Mouse (Mus musculus) limb, embryonic 13.5 days (tissue): ENCODE measurements around the gene Itpr3. TPM values are rescaled to one million over a fixed set of nuclear protein-coding genes. Genes with fewer than 3 reads are reported as not detected.
A peak's percentile ranks its signal among the peaks of the same experiment; 100 is the strongest.

ENCODE experiments used
- ATAC-seq: fragments of 200-750 bp; cut with Nextera tagmentation; 2 replicates; pipeline ENCODE4 v1.8.0; 2017; ENCODE audit warnings: low read depth, moderate number of reproducible peaks, moderate TSS enrichment; ENCODE audit not compliant: low FRiP score
- H3K27ac ChIP-seq: fragments of 300-500 bp; sonication (generic); 2 replicates; pipeline ENCODE4 v1.5.1; 2015; ENCODE audit warnings: inconsistent platforms, mild to moderate bottlenecking, moderate library complexity
- H3K27me3 ChIP-seq: fragments of 300-500 bp; sonication (generic); 2 replicates; pipeline ENCODE4 v1.6.1; 2015; ENCODE audit warnings: mild to moderate bottlenecking, inconsistent platforms
- H3K36me3 ChIP-seq: fragments of 300-500 bp; sonication (generic); 2 replicates; pipeline ENCODE4 v1.6.1; 2015; ENCODE audit warnings: inconsistent platforms, mild to moderate bottlenecking, moderate library complexity
- H3K4me1 ChIP-seq: fragments of 300-500 bp; sonication (generic); 2 replicates; pipeline ENCODE4 v1.6.1; 2015; ENCODE audit warnings: inconsistent platforms
- H3K4me2 ChIP-seq: fragments of 300-500 bp; sonication (generic); replicated peaks from 2 replicates; pipeline ENCODE4 v1.6.1; 2015; ENCODE audit warnings: inconsistent platforms, mild to moderate bottlenecking, moderate library complexity
- H3K4me3 ChIP-seq: fragments of 300-500 bp; sonication (generic); 2 replicates; pipeline ENCODE4 v1.5.1; 2015; ENCODE audit warnings: moderate library complexity, mild to moderate bottlenecking, inconsistent platforms
- H3K9ac ChIP-seq: fragments of 300-500 bp; sonication (generic); 2 replicates; pipeline ENCODE4 v1.6.1; 2015; ENCODE audit warnings: mild to moderate bottlenecking, inconsistent platforms
- H3K9me3 ChIP-seq: fragments of 300-500 bp; sonication (generic); 2 replicates; pipeline ENCODE4 v1.6.1; 2016; ENCODE audit warnings: inconsistent platforms
- WGBS: fragments of 180-500 bp; shearing (Covaris S2); methylation state at CpG from one replicate; pipeline ENCODE4 v1.1.7; 2015; 5-methylcytosine and 5-hydroxymethylcytosine counted together
- polyA plus RNA-seq: library from polyadenylated mRNA; unstranded; fragments of >200 nt; fragmentation: Nextera tagmentation; extraction: Ambion mirVana; gene quantifications from 2 replicates; pipeline ENCODE4 v1.2.1, GENCODE M21; 2015

The Itpr3 gene
- polyA plus RNA-seq, 1 experiment from 2014 or later, result 3.3 TPM

- Histone ChIP-seq H3K27ac (no peak overlapping the region), H3K9me3 (no peaks in the 10 kb centered on the region), H3K4me2 (no peak overlapping the region), H3K36me3 (no peaks in the 10 kb centered on the region; the same call in none of the 2 replicates), H3K9ac (no peak overlapping the region), H3K4me3 (no peak overlapping the region), H3K27me3 (0 out of 2 replicates have a peak, but pooled peaks cover 2% of the 10 kb centered on the region), H3K4me1 (peaks cover 64% of the 10 kb centered on the region)
- ATAC-seq, result no peak
- 25% methylated on average over 3 of the region's 3 CpGs for WGBS
Observed at GRCm38 (mm10) chr17:27134715-27135114, 77.6 kb downstream of the Itpr3 start.

- H3K4me2 ChIP-seq, result no peak overlapping the region
- 54% methylated on average over 9 of the region's 9 CpGs for WGBS
- no peaks in the 10 kb centered on the region for H3K36me3 ChIP-seq
- no peak overlapping the region for H3K9ac ChIP-seq
- no peak overlapping the region; the same call in 1 of the 2 replicates for H3K27ac ChIP-seq
- 0 out of 2 replicates have a peak, but pooled peaks cover 2% of the 10 kb centered on the region for H3K27me3 ChIP-seq
- ATAC-seq, result no peak
- no peak overlapping the region for H3K4me3 ChIP-seq
- H3K9me3 ChIP-seq, result no peaks in the 10 kb centered on the region
- H3K4me1 ChIP-seq, result peaks cover 55% of the 10 kb centered on the region
Observed at GRCm38 (mm10) chr17:27138396-27138795, 81.3 kb downstream of the Itpr3 start.

GRCm38 (mm10) chr17:27139304-27139703 lies 82.2 kb downstream of the Itpr3 start:
- no peak overlapping the region for H3K4me3 ChIP-seq
- H3K9me3 ChIP-seq, result no peaks in the 10 kb centered on the region
- H3K27me3 ChIP-seq, result 0 out of 2 replicates have a peak, but pooled peaks cover 2% of the 10 kb centered on the region
- H3K4me1 ChIP-seq, result peaks cover 62% of the 10 kb centered on the region
- 57% methylated on average over 7 of the region's 7 CpGs for WGBS
- H3K27ac ChIP-seq, result no peak overlapping the region; the same call in 1 of the 2 replicates
- 0 out of 2 replicates have a peak overlapping the region, but pooled peaks have one; percentile 13 for H3K9ac ChIP-seq
- ATAC-seq, result no peak
- no peak overlapping the region for H3K4me2 ChIP-seq
- H3K36me3 ChIP-seq, result no peaks in the 10 kb centered on the region

GRCm38 (mm10) chr17:27140262-27140661 lies 83.2 kb downstream of the Itpr3 start:
- no peak for ATAC-seq
- Histone ChIP-seq H3K4me3 (no peak overlapping the region), H3K4me1 (peaks cover 62% of the 10 kb centered on the region), H3K36me3 (no peaks in the 10 kb centered on the region), H3K9ac (no peak overlapping the region), H3K4me2 (no peak overlapping the region), H3K27me3 (0 out of 2 replicates have a peak, but pooled peaks cover 2% of the 10 kb centered on the region), H3K9me3 (no peaks in the 10 kb centered on the region), H3K27ac (no peak overlapping the region)
- WGBS, result 64% methylated on average over 9 of the region's 9 CpGs

GRCm38 (mm10) chr17:27141971-27142450 lies 84.9 kb downstream of the Itpr3 start:
- no peaks in the 10 kb centered on the region for H3K9me3 ChIP-seq
- no peak overlapping the region; the same call in 1 of the 2 replicates for H3K27ac ChIP-seq
- H3K9ac ChIP-seq, result no peak overlapping the region
- H3K4me1 ChIP-seq, result peaks cover 75% of the 10 kb centered on the region
- 38% methylated on average over 10 of the region's 10 CpGs for WGBS
- H3K4me2 ChIP-seq, result no peak overlapping the region
- H3K27me3 ChIP-seq, result no peaks in the 10 kb centered on the region
- no peaks in the 10 kb centered on the region for H3K36me3 ChIP-seq
- H3K4me3 ChIP-seq, result no peak overlapping the region
- peak; percentile 48; the same call in 1 of the 2 replicates for ATAC-seq

- Histone ChIP-seq H3K9ac (no peak overlapping the region), H3K9me3 (no peaks in the 10 kb centered on the region), H3K27ac (no peak overlapping the region), H3K4me1 (peaks cover 76% of the 10 kb centered on the region), H3K4me2 (no peak overlapping the region), H3K4me3 (no peak overlapping the region), H3K36me3 (no peaks in the 10 kb centered on the region), H3K27me3 (no peaks in the 10 kb centered on the region)
- no peak for ATAC-seq
- WGBS, result 59% methylated on average over 4 of the region's 4 CpGs
Observed at GRCm38 (mm10) chr17:27144152-27144551, 87.0 kb downstream of the Itpr3 start.

GRCm38 (mm10) chr17:27146323-27146923 lies 89.3 kb downstream of the Itpr3 start:
- H3K27ac ChIP-seq, result no peak overlapping the region
- peaks cover 71% of the 10 kb centered on the region for H3K4me1 ChIP-seq
- WGBS, result 4% methylated on average over 8 of the region's 8 CpGs
- H3K4me2 ChIP-seq, result peak overlapping the region; percentile 19
- no peaks in the 10 kb centered on the region for H3K9me3 ChIP-seq
- no peak for ATAC-seq
- no peak overlapping the region for H3K9ac ChIP-seq
- H3K4me3 ChIP-seq, result no peak overlapping the region
- H3K27me3 ChIP-seq, result no peaks in the 10 kb centered on the region; the same call in 1 of the 2 replicates
- no peaks in the 10 kb centered on the region for H3K36me3 ChIP-seq

GRCm38 (mm10) chr17:27150871-27151270 lies 93.8 kb downstream of the Itpr3 start:
- Histone ChIP-seq H3K9ac (peak overlapping the region; percentile 31; the same call in 1 of the 2 replicates), H3K4me1 (peaks cover 76% of the 10 kb centered on the region), H3K9me3 (no peaks in the 10 kb centered on the region), H3K27ac (no peak overlapping the region), H3K36me3 (no peaks in the 10 kb centered on the region), H3K4me3 (no peak overlapping the region), H3K27me3 (no peaks in the 10 kb centered on the region; the same call in 1 of the 2 replicates), H3K4me2 (no peak overlapping the region)
- WGBS, result 67% methylated on average over 7 of the region's 7 CpGs
- no peak for ATAC-seq

- no peaks in the 10 kb centered on the region for H3K9me3 ChIP-seq
- ATAC-seq, result no peak
- no peak overlapping the region for H3K9ac ChIP-seq
- no peak overlapping the region for H3K4me3 ChIP-seq
- WGBS, result 72% methylated on average over 8 of the region's 8 CpGs
- H3K27ac ChIP-seq, result no peak overlapping the region
- H3K36me3 ChIP-seq, result no peaks in the 10 kb centered on the region
- no peak overlapping the region for H3K4me2 ChIP-seq
- no peaks in the 10 kb centered on the region; the same call in 1 of the 2 replicates for H3K27me3 ChIP-seq
- peaks cover 75% of the 10 kb centered on the region for H3K4me1 ChIP-seq
Observed at GRCm38 (mm10) chr17:27151411-27151810, 94.3 kb downstream of the Itpr3 start.

- Histone ChIP-seq H3K27me3 (no peaks in the 10 kb centered on the region; the same call in 1 of the 2 replicates), H3K4me2 (no peak overlapping the region), H3K36me3 (no peaks in the 10 kb centered on the region), H3K4me1 (peaks cover 68% of the 10 kb centered on the region), H3K4me3 (no peak overlapping the region), H3K9me3 (no peaks in the 10 kb centered on the region), H3K9ac (no peak overlapping the region), H3K27ac (peak overlapping the region; percentile 63; the same call in 1 of the 2 replicates)
- WGBS, result 66% methylated on average over 8 of the region's 8 CpGs
- no peak for ATAC-seq
Observed at GRCm38 (mm10) chr17:27152976-27153723, 96.0 kb downstream of the Itpr3 start.

- Histone ChIP-seq H3K4me3 (no peak overlapping the region), H3K9ac (no peak overlapping the region), H3K4me2 (no peak overlapping the region), H3K9me3 (no peaks in the 10 kb centered on the region), H3K4me1 (peaks cover 61% of the 10 kb centered on the region), H3K27me3 (no peaks in the 10 kb centered on the region; the same call in 1 of the 2 replicates), H3K36me3 (no peaks in the 10 kb centered on the region), H3K27ac (peak overlapping the region; percentile 63; the same call in 1 of the 2 replicates)
- no peak for ATAC-seq
- 58% methylated on average over 9 of the region's 9 CpGs for WGBS
Observed at GRCm38 (mm10) chr17:27153773-27154193, 96.7 kb downstream of the Itpr3 start.

GRCm38 (mm10) chr17:27154256-27154655 lies 97.2 kb downstream of the Itpr3 start:
- Histone ChIP-seq H3K9me3 (no peaks in the 10 kb centered on the region), H3K27ac (0 out of 2 replicates have a peak overlapping the region, but pooled peaks have one; percentile 10), H3K4me2 (no peak overlapping the region), H3K36me3 (no peaks in the 10 kb centered on the region), H3K4me3 (no peak overlapping the region), H3K4me1 (peaks cover 57% of the 10 kb centered on the region), H3K9ac (peak overlapping the region; percentile 13; the same call in 1 of the 2 replicates), H3K27me3 (no peaks in the 10 kb centered on the region; the same call in 1 of the 2 replicates)
- no peak for ATAC-seq
- 87% methylated on average over 14 of the region's 14 CpGs for WGBS
